Mouse (Mus musculus) adrenal gland, postnatal 25 days (tissue): ENCODE measurements around the gene Faap100. TPM values are rescaled to one million over a fixed set of nuclear protein-coding genes. Genes with fewer than 3 reads are reported as not detected.
"Not testable (repeated sequence)": the region's sequence is repeated elsewhere in the genome, so short reads cannot be mapped to it uniquely, and the experiment has no call there.

ENCODE experiments used
- DNase-seq: peaks from one replicate; pipeline ENCODE4 v3.0.0; 2021; ENCODE audit warnings: mixed read lengths
- total RNA-seq: library from RNA; stranded (reverse); gene quantifications from 2 replicates; pipeline ENCODE4 v1.2.3, GENCODE M21; 2021

The Faap100 gene
- total RNA-seq, 1 experiment from 2014 or later, result 55.1 TPM

GRCm38 (mm10) chr11:120376302-120377160, 2.0 kb downstream of the Faap100 start:
- peak; percentile 62 for DNase-seq

- DNase-seq, result no peak
Measured at GRCm38 (mm10) chr11:120375324-120375723, 3.2 kb downstream of the Faap100 start.

GRCm38 (mm10) chr11:120373820-120374586, 4.6 kb downstream of the Faap100 start:
- DNase-seq, result peak; percentile 69

DNA sequence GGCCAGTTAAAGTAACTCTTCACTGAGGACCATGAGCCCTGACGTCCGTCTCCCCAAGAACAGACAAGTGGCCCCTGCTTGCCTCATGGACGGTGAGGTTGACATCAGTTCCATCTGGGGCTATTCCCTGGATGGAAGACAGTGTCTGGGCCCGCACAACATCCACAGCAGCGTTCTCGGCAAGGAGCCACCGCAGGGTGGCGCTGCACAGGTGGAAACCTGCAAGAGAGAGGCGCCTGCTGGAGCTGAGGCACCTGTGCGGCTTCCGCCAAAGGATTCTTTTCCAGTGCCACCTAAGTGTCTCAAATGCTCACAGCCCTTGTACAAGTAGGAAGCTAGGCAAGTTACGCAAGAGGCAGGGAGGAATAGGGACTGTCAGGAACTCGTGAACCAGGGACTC, 5.5 kb downstream of the Faap100 start:
- DNase-seq, result no peak

DNA sequence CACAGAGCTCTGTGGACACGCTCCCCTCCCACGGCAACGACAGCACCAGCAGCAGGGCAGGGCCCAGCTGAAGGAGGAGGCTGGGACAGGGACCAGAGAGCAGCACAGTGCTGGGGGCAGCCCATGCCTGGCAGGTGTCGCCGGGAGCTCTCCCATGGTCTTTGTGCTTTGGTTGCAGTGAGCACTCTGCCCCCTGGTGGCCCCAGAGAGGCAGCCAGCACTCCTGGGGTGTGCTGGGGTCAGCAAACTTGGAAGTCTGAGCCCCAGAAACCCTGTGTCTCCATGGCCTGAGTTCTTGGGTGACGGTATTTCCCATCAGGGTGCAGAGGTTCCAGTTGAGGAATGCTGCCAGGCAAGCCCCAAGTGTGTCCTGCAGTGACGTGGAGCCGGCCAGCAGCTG, 8.9 kb downstream of the Faap100 start:
- DNase-seq, result peak; percentile 73

GRCm38 (mm10) chr11:120366443-120367027, 12.0 kb downstream of the Faap100 start:
- DNase-seq, result no peak

DNA sequence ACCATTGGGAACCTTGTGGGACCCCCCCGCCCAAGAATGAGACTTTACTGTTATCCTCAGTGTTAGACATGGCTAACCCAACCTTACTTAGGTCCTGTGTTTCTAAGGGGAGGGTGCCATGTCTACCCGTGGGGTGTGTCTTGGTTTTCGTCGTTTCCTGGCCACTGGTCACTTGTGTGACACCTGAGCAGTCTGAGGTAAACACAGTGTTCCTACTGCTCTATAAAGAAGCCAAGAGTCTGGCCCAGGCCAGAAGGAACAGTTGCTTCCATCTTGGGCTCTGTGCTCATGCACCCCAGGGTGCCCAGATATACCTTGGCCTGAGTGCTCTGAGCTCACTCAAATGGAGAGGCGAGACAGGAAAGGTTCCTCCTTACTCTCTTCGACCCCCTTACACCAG, 15.7 kb downstream of the Faap100 start:
- no peak for DNase-seq

- no peak for DNase-seq
Measured at GRCm38 (mm10) chr11:120361295-120361694, 17.3 kb downstream of the Faap100 start, which contains the start of gene Fscn2. Fscn2 (plus strand) TSS chr11:120361534.

- DNase-seq, result no peak
Measured at GRCm38 (mm10) chr11:120360755-120361154, 17.8 kb downstream of the Faap100 start.

GRCm38 (mm10) chr11:120360062-120360461, 18.5 kb downstream of the Faap100 start:
- DNase-seq, result peak; percentile 46

- no peak for DNase-seq
Measured at GRCm38 (mm10) chr11:120359391-120359790, 19.2 kb downstream of the Faap100 start.

- DNase-seq, result peak; percentile 69
Measured at GRCm38 (mm10) chr11:120357791-120358401, 20.7 kb downstream of the Faap100 start.

- DNase-seq, result peak; percentile 0
Measured at GRCm38 (mm10) chr11:120356900-120357299, 21.7 kb downstream of the Faap100 start.

- DNase-seq, result no peak
Measured at GRCm38 (mm10) chr11:120356319-120356840, 22.2 kb downstream of the Faap100 start.

DNA sequence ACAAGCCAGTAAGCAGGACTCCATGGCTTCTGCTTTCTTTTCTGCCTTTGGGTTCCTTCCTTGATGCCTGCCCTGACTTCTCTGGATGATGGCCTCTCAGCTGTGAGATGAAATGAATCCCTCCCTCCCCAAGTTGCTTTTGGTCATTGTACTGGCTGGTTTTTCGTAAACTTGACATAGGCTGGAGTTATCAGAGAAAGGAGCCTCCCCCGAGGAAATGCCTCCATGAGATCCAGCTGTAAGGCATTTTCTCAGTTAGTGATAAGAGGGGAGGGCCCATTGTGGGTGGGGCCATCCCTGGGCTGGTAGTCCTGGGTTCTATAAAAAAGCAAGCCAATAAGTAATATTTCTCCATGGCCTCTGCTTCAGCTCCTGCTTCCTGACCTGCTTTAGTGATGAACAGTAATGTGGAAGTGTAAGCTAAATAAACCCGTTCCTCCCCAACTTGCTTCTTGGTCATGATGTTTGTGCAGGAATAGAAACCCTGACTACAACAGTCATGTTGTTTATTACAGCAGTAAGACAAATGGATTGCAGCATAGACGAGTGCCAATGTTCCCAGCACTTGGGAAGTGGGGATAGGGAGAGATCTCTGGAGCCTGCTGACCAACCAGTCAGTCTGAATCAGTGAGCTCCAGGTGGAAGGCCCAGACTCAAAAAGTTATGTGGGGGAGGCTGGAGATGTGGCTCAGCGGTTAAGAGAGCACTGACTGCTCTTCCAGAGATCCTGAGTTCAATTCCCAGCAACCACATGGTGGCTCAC, 23.1 kb downstream of the Faap100 start:
- DNase-seq, result peak; percentile 1

DNA sequence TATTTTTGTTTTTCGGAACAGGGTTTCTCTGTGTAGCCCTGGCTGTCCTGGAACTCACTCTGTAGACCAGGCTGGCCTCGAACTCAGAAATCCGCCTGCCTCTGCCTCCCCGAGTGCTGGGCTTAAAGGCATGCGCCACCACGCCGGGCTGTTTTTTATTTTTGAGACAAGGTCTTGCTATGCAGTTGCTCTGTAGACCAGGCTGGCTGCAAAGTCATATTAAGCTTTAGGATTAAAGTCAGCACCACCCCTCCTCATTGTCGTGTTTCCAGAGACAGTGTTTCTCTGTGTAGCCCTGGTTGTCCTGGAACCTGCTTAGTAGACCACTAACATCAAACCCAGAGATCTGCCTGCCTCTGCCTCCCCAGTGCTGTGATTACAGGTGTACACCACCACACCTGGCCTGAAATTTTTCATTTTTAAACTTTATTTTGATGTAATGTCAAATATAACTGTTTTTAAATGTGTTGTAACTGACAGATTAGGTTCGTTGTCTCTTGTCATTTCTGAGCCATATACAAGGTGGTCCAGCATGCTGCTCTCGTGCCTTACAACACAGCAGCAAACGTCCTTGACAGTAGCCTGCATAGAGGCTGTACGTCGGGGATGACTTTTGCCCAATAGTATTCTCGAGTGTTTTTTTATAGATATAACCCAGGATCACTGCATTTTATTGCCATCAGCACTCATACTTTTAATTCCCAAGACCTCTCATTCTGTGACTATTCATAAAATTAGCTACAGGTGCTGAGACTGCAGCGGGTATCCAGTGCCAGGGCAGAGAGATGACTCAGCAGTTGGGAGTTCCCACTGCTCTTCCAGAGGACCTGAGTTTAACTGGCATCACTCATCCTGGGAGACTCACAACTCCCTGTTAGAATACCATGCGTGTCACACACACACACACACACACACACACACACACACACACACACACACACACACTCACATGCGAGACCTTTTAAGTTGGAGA, 24.0 kb downstream of the Faap100 start:
- DNase-seq, result no peak

DNA sequence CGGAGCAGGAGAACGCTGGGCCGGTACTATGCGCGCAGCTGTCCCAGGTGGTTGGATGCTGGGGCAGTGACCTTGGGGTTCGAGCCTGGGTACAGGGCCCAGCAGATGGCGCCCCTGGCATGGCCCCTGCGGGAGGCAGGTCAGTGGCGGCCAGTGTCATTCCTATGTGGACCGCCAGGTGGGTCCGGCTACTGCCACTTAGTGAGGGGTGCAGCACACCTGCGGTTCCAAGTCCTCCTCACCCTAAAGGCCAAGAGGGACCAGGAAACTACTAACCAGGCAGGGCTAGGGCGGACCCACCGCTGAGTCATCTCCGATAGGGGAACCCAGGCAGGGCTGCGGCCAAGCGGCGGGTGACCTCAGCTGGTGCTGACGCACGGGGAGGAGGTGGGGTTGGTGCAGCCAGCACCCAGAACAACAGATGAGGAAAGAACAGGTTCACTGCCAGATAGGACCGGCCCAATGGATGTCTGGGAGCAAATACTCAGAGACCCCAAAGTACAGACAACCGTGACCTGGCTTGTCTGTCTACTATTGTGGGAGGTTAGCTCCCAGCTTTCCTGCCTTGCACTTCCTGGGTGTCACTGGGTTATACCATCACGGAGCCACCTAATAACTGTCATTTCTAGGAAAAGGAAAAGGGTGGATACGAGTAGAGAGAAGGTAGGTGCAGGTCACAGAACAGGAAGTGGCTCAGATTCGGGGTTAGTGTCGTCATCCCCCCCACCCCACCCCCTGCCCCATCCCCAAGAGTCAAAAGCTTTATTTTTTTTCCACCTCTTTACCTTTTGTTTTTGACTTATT, 24.9 kb downstream of the Faap100 start:
- peak; percentile 90 for DNase-seq

DNA sequence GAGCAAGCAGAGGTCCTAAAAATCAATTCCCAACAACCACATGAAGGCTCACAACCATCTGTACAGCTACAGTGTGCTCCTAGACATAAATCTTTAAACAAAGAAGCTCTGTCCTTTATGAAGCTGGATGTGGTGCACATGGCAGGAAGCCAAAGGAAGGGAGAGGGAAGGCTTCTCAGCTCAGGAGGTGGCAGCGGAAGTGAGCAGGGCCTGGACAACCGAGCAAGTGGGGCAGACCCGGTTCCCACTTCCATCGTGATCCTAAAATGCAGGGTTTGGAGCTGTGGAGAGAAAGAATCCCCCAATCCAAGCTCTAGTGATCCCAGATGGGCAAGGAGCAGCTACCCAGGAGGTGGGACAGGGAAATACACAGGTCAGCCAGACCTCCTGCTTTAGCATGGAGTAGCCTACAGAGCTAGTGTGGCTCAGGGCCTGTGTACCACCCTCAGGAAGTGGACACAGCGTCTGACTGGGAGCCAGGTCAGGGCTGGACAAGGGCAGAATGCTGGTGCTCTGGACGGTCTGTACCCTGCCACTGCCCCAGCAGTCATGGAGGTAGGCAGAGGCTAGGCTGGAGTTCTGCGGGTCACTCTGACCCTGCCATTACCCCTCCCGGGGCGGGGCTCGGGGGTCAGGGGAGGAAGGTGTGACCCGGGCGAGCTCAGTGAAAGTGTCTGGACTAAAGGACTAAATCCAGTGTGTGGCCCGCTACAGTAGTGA, 25.8 kb downstream of the Faap100 start:
- no peak for DNase-seq

- not testable (repeated sequence) for DNase-seq
Measured at GRCm38 (mm10) chr11:120352093-120352350, 26.5 kb downstream of the Faap100 start.
